Mouse (Mus musculus) liver, postnatal 0 days (tissue): ENCODE results near the gene Kcnc3.

Experiments used
- CTCF ChIP-seq: sonication (generic); IDR thresholded peaks from 2 replicates; pipeline ENCODE4 v1.5.1; 2016; ENCODE audit warnings: antibody characterized with exemption, low read depth
- EP300 ChIP-seq: IDR thresholded peaks from 2 replicates; pipeline ENCODE4 v1.6.1; 2016; ENCODE audit warnings: antibody characterized with exemption, low read depth, mild to moderate bottlenecking

GRCm38 (mm10) chr7:44600691-44601262 is 10.3 kb downstream of the Kcnc3 start:
- TF ChIP-seq CTCF: no peak
- no peak for TF ChIP-seq EP300
